Mouse (Mus musculus) small intestine, adult 2 months (tissue): ENCODE data around the gene Col6a5.

ENCODE experiments used
- CTCF ChIP-seq: fragments of 200-500 bp; IDR thresholded peaks from 2 replicates; pipeline ENCODE4 v1.5.1; 2012; ENCODE audit warnings: low read depth, mild to moderate bottlenecking, control low read depth, inconsistent platforms, low read length, moderate library complexity, mixed read lengths; ENCODE audit not compliant: insufficient replicate concordance, insufficient read length; ENCODE audit errors: extremely low read depth
- POLR2A ChIP-seq: fragments of 200-500 bp; IDR thresholded peaks from 2 replicates; pipeline ENCODE4 v1.6.1; 2012; ENCODE audit warnings: low read depth, mild to moderate bottlenecking, control low read depth, inconsistent platforms, low read length, moderate library complexity

- no peak for TF ChIP-seq CTCF
- no peak for TF ChIP-seq POLR2A
Observed at GRCm38 (mm10) chr9:105949755-105950154, 10.7 kb downstream of the Col6a5 start.
